Mouse (Mus musculus): ENCODE data around the gene Crnkl1.

The Crnkl1 gene

GRCm38 (mm10) chr2:145874879-145875482 lies 59.8 kb downstream of the Crnkl1 start:
- DNase-seq (ENCODE audit: low read depth, low spot score) = no peak

- no peak for DNase-seq (ENCODE audit: low read depth, low spot score)
These were observed 60.9 kb downstream of the Crnkl1 start for GRCm38 (mm10) chr2:145873953-145874352.

GRCm38 (mm10) chr2:145872099-145872498 lies 62.7 kb downstream of the Crnkl1 start:
- DNase-seq (ENCODE audit: low read depth, low spot score) = no peak

DNA sequence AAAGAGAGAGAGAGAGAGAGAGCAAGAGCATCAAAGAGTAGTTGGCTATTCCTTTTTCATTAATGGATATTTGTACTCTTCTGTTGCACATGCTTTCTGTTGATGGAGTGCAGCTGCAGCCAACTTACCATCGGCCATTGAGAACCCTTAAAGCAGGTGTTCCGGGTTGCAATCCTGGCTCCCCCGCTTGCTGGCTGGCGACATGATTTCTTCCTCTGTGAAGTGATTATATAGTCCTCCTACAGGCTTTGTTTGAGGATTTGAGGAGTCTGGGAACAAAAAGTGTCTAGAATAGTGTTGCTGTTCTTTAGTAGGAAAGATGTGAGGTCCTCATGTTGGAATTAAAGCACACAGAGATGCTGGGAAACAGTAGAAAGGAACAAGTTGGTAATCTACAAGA lies 63.5 kb downstream of the Crnkl1 start:
- DNase-seq (ENCODE audit: low read depth, low spot score) = no peak

All from R1 (cell line).